Mouse (Mus musculus) heart, embryonic 14.5 days (tissue): Measurements from ENCODE around the gene Kat5. TPM values are rescaled to one million over a fixed set of nuclear protein-coding genes. Genes with fewer than 3 reads are reported as not detected.
A peak's percentile ranks its signal among the peaks of the same experiment; 100 is the strongest.

ENCODE experiments used
- ATAC-seq: fragments of 200-750 bp; cut with Nextera tagmentation; 2 replicates; pipeline ENCODE4 v1.8.0; 2017; ENCODE audit warnings: low read depth, moderate TSS enrichment; ENCODE audit not compliant: insufficient number of reproducible peaks, insufficient read depth, low FRiP score
- H3K27ac ChIP-seq, 2 experiments: fragments of 200-500 bp in 1 of 2; fragments of 300-500 bp in 1 of 2; sonication (generic) in 1 of 2; replicated peaks in 1 of 2; 2 replicates each; pipeline ENCODE4 v1.5.1; 2012 to 2014; ENCODE audit warnings: low read depth in 2 of 2, low read length in 2 of 2, control low read depth in 1 of 2, mild to moderate bottlenecking in 1 of 2, mixed read lengths in 1 of 2; ENCODE audit not compliant: control insufficient read depth in 1 of 2, insufficient read depth in 1 of 2
- H3K27me3 ChIP-seq: fragments of 300-500 bp; sonication (generic); 2 replicates; pipeline ENCODE4 v1.6.1; 2014; ENCODE audit warnings: mild to moderate bottlenecking, low read length, control low read depth; ENCODE audit not compliant: control insufficient read depth, insufficient read depth
- H3K36me3 ChIP-seq: fragments of 300-500 bp; sonication (generic); 2 replicates; pipeline ENCODE4 v1.6.1; 2014; ENCODE audit warnings: mild to moderate bottlenecking, control low read depth, low read length, mixed read lengths; ENCODE audit not compliant: control insufficient read depth, insufficient read depth
- H3K4me1 ChIP-seq, 2 experiments: fragments of 200-500 bp in 1 of 2; fragments of 300-500 bp in 1 of 2; sonication (generic) in 1 of 2; 2 replicates each; pipeline ENCODE4 v1.6.1; 2012 to 2014; ENCODE audit warnings: low read length in 2 of 2, control low read depth in 1 of 2, mixed read lengths in 1 of 2; ENCODE audit not compliant: control insufficient read depth in 2 of 2, insufficient read depth in 2 of 2
- H3K4me2 ChIP-seq: fragments of 300-500 bp; sonication (generic); 2 replicates; pipeline ENCODE4 v1.6.1; 2014; ENCODE audit warnings: mild to moderate bottlenecking, low read length
- H3K4me3 ChIP-seq, 2 experiments: fragments of 200-500 bp in 1 of 2; fragments of 300-500 bp in 1 of 2; sonication (generic) in 1 of 2; 2 replicates each; pipeline ENCODE4 v1.5.1; 2012 to 2014; ENCODE audit warnings: low read length in 2 of 2, mild to moderate bottlenecking in 2 of 2, control low read depth in 1 of 2, low read depth in 1 of 2, moderate library complexity in 1 of 2; ENCODE audit not compliant: control insufficient read depth in 1 of 2, insufficient read depth in 1 of 2
- H3K9ac ChIP-seq: fragments of 300-500 bp; sonication (generic); 2 replicates; pipeline ENCODE4 v1.6.1; 2014; ENCODE audit warnings: mild to moderate bottlenecking, low read length
- H3K9me3 ChIP-seq: fragments of 300-500 bp; sonication (generic); 2 replicates; pipeline ENCODE4 v1.6.1; 2016; ENCODE audit warnings: low read length, control low read depth; ENCODE audit not compliant: control insufficient read depth
- WGBS: fragments of 180-500 bp; shearing (Covaris S2); extraction: QIAGEN DNeasy Blood & Tissue Kit; methylation state at CpG from one replicate; pipeline ENCODE4 v1.1.7; 2014; 5-methylcytosine and 5-hydroxymethylcytosine counted together
- polyA plus RNA-seq: library from polyadenylated mRNA; unstranded; fragments of >200 nt; fragmentation: Nextera tagmentation; extraction: Ambion mirVana; gene quantifications from 2 replicates; pipeline ENCODE4 v1.2.1, GENCODE M21; 2014

The Kat5 gene
- polyA plus RNA-seq, 1 experiment from 2014 or later: 20.0 TPM

- no peak for ATAC-seq
- Histone ChIP-seq H3K4me2 (peak overlapping the region; percentile 89), H3K4me3 (peak overlapping the region; percentile 69 to 86), H3K27ac (peak overlapping the region in 1 of 2 experiments; percentile 95; a peak in 1 of 4 replicates), H3K4me1 (peaks cover 18 to 36% of the 10 kb centered on the region in 2 experiments), H3K27me3 (no peaks in the 10 kb centered on the region), H3K9ac (peak overlapping the region; percentile 94), H3K9me3 (no peaks in the 10 kb centered on the region), H3K36me3 (peaks cover 51% of the 10 kb centered on the region)
- WGBS: 89% methylated on average over 18 of the region's 18 CpGs
These were observed 28.5 kb upstream of the Kat5 start for GRCm38 (mm10) chr19:5638416-5639005.

- Histone ChIP-seq H3K27me3 (no peaks in the 10 kb centered on the region), H3K4me3 (peak within 1 kb of the TSS; percentile 69 to 86), H3K4me2 (peak within 1 kb of the TSS; percentile 89), H3K36me3 (peaks cover 39% of the 10 kb centered on the region), H3K9me3 (no peaks in the 10 kb centered on the region), H3K9ac (peak within 1 kb of the TSS; percentile 94), H3K4me1 (peaks cover 18 to 36% of the 10 kb centered on the region in 2 experiments), H3K27ac (peak within 1 kb of the TSS; percentile 91 to 95)
- peak; percentile 82 for ATAC-seq
- WGBS: under 1% methylated on average over 93 of the region's 109 CpGs
These were observed 27.3 kb upstream of the Kat5 start, which contains the start of gene Rela for GRCm38 (mm10) chr19:5637069-5638047. Gene Rela, plus strand, starts transcription at chr19:5637483.

GRCm38 (mm10) chr19:5636571-5637041 lies 26.6 kb upstream of the Kat5 start:
- Histone ChIP-seq H3K27me3 (no peaks in the 10 kb centered on the region), H3K9me3 (no peaks in the 10 kb centered on the region), H3K9ac (peak overlapping the region; percentile 94), H3K27ac (peak overlapping the region; percentile 91 to 95), H3K4me3 (peak overlapping the region; percentile 69 to 86), H3K4me2 (peak overlapping the region; percentile 89), H3K36me3 (peaks cover 32% of the 10 kb centered on the region), H3K4me1 (peaks cover 18 to 36% of the 10 kb centered on the region in 2 experiments)
- 39% methylated on average over 12 of the region's 12 CpGs for WGBS
- no peak for ATAC-seq

- no peak overlapping the region; the same call in 1 of the 2 replicates for H3K9ac ChIP-seq
- H3K4me2 ChIP-seq: 0 out of 2 replicates have a peak overlapping the region, but pooled peaks have one; percentile 89
- no peak overlapping the region for H3K27ac ChIP-seq
These were observed 26.1 kb upstream of the Kat5 start for GRCm38 (mm10) chr19:5636036-5636570.

GRCm38 (mm10) chr19:5632120-5632519 lies 22.1 kb upstream of the Kat5 start:
- WGBS: 71% methylated on average over 9 of the region's 9 CpGs
- Histone ChIP-seq H3K27ac (no peak overlapping the region), H3K4me3 (no peak overlapping the region), H3K9me3 (no peaks in the 10 kb centered on the region), H3K36me3 (no peaks in the 10 kb centered on the region), H3K4me2 (no peak overlapping the region), H3K4me1 (peaks cover 4 to 6% of the 10 kb centered on the region in 2 experiments; a peak in 3 of 4 replicates), H3K9ac (no peak overlapping the region), H3K27me3 (no peaks in the 10 kb centered on the region)
- no peak for ATAC-seq

More at GRCm38 (mm10) chr19:5636036-5636570, 26.1 kb upstream of the Kat5 start:
- H3K36me3 ChIP-seq: peaks cover 27% of the 10 kb centered on the region
- ATAC-seq: no peak
- H3K27me3 ChIP-seq: no peaks in the 10 kb centered on the region
- WGBS: 70% methylated on average over 7 of the region's 7 CpGs
- H3K4me3 ChIP-seq: no peak overlapping the region
- no peaks in the 10 kb centered on the region for H3K9me3 ChIP-seq
- H3K4me1 ChIP-seq: peaks cover 18 to 36% of the 10 kb centered on the region in 2 experiments

- H3K4me1 ChIP-seq: no peaks in the 10 kb centered on the region
- no peaks in the 10 kb centered on the region for H3K27me3 ChIP-seq
- no peak for ATAC-seq
- H3K4me3 ChIP-seq: no peak overlapping the region
- no peaks in the 10 kb centered on the region for H3K36me3 ChIP-seq
- no peak overlapping the region for H3K9ac ChIP-seq
- no peak overlapping the region for H3K4me2 ChIP-seq
- no peaks in the 10 kb centered on the region for H3K9me3 ChIP-seq
- H3K27ac ChIP-seq: no peak overlapping the region
These were observed 19.9 kb upstream of the Kat5 start for GRCm38 (mm10) chr19:5629907-5630306.

- ATAC-seq: no peak
- Histone ChIP-seq H3K27me3 (no peaks in the 10 kb centered on the region), H3K36me3 (no peaks in the 10 kb centered on the region), H3K27ac (no peak overlapping the region), H3K9me3 (no peaks in the 10 kb centered on the region), H3K4me2 (no peak overlapping the region), H3K9ac (no peak overlapping the region), H3K4me1 (no peaks in the 10 kb centered on the region), H3K4me3 (no peak overlapping the region)
- WGBS: 84% methylated on average over 8 of the region's 8 CpGs
These were observed 15.3 kb upstream of the Kat5 start for GRCm38 (mm10) chr19:5625311-5625710.
